Mouse (Mus musculus) thymus, postnatal 4 days (tissue): ENCODE measurements around the gene Slc44a3.
"Not testable (repeated sequence)": the region's sequence is repeated elsewhere in the genome, so short reads cannot be mapped to it uniquely, and the experiment has no call there.

Experiments
- DNase-seq: peaks from one replicate; pipeline ENCODE4 v3.0.0; 2021

Slc44a3 gene

DNA sequence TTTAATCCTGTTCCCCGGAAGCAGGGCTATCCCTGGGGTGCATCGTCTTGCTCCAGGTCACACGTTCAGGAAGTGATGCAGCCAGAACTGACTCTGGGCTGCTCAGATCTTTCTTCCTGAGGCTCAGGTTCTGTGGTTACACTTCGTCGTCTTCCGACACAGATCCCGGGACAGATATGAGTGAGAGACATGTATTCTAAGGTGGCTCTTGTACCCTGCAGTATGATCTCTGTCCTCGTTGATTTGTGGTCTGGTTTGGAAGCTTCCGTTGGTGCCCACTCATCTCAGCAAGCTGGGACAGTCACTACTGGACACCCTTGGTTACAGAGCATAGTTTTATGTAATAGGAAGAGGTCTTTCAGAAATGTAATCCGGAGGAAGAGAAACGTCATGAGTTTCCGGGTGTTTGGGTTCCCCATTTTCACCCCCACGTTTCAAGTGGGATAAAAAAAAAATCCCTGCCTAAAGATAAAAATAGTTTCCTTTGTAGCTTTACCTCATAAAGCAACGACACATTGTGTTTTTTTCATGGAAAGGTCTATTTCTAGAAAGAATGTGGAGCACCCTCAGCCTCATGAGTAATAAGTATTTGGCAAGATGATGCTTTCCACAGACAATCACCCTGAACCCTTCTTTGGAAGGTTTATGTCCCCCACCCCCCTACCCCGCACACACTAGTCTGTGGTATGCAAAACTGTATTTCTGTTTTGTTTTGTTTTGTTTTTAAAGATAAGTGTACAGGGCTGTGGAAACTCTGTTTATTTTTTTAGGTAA is 15.8 kb upstream of the Slc44a3 start:
- DNase-seq, result peak; percentile 10

- no peak for DNase-seq
These were observed 8.4 kb upstream of the Slc44a3 start for GRCm38 (mm10) chr3:121540621-121541020.

DNA sequence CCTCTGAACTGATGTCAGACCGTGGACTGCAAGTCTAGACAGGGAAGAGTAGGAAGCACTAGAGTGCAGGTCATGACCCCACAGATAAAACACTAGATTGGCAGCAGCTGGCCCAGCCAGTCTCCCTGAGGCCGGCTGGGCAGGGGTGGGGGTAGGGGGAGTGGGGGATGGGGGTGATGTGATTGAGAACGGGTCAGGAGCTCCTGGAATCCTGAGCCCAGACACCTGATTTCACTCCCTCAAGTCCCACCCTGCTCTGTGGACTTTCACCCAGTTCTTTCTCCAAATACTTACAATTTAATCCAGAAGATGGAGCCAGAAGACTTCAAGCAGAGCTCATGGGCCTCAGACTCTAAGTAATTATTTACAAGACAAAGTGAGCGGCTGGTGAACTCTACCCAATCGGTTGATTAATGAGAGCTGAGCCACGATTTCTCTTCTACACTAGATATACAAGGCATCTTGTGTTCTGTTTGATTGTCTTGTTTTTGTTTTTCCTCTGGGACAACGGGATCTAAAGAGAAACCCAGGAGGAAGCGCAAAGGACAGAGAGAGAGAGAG is 7.7 kb upstream of the Slc44a3 start:
- DNase-seq, result no peak

DNA sequence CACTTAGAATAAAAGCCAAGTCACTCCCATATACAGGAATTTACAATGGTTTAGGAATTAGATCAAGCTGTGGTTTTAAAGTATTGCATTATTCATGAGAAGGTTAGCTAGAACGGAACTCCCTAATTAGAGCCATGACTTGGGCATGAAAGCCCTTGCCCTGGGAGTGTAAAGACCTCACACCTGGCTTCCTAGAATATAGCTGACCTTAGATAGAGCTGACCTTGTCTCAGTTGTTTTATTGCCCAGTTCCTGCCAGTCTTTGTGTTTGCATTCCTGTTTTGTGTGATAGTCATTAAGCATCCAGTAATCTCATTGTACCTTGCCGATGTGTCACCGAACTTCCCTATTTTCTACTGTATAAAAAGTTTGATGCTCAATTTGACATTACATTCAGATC is 6.6 kb upstream of the Slc44a3 start:
- DNase-seq, result not testable (repeated sequence)

- DNase-seq, result no peak
These were observed 5.8 kb upstream of the Slc44a3 start for GRCm38 (mm10) chr3:121537996-121538395.

GRCm38 (mm10) chr3:121536803-121537202 is 4.6 kb upstream of the Slc44a3 start:
- no peak for DNase-seq

- DNase-seq, result peak; percentile 61
These were observed 3.8 kb upstream of the Slc44a3 start for GRCm38 (mm10) chr3:121535813-121536504.

DNA sequence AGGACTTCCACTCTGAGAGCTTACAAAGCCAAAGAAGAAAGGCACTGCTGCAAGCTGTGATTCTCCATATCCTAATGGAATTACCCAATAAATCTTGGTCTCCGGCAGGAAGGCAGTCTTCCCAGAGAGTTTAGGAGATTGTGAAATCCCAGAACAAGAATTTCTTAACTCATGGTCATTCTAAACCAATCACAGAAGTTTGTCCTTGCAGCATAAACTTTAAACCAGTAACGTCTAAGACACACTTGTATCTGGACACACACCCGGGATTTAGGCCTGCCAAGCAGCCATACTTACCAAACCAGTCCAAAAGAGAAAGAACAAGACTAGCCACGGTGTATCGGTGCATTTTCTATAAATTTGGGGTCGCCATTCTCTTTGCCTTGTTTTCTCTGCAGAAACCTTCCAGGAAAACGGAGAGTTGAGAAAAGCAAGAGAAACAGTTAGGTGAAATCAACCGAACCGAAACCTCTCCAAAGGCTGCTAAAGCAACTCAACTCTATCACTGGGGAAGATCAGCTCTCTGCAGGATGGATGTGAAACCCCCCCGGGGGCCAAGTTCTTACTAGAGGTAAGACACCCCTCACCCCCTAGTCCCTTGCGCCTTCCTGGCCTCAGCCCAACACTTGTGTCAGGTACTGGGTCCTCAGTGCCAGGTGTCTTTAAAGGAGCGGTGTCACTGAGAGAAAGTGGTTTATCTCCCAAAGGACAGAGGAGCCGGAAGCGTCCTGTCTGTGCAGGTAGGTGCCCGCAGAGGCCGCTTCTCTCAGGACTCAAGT is 645 bp downstream of the Slc44a3 start:
- no peak for DNase-seq

DNA sequence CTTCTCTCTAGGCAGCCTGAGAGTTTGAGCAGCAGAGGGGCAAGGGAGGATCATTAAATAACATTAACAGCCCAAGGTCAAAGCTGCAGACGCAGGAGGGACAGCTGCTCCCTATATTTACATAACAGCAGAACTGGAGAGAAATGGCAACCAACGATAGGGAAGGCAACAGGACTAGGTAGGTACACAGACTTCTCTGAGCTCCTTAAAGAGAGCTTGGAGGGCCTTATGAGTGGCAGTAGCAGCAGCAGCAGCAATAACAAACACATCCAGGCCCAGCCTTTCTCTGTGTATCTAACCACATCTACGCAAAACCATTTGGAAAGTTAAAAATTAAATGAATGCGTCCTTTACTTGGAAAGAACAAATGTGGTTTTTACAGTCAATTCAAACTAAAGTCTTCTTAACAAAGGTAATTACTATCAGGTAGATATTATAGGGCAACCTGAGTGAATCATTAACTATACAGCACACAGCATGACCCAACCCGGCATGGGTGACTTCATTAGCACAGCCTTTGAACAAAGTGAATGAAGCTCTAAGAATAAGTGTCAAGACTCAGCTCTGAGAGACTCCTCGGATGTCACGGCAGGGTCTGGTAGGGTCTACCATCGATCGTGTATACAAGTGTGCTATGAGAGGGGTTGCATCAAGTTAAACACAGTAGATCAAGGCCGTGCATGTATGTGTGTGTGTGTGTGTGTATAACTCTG is 1.5 kb downstream of the Slc44a3 start:
- no peak for DNase-seq

- no peak for DNase-seq
These were observed 5.8 kb downstream of the Slc44a3 start for GRCm38 (mm10) chr3:121526096-121527093.

GRCm38 (mm10) chr3:121521633-121522125 is 10.5 kb downstream of the Slc44a3 start:
- no peak for DNase-seq

- no peak for DNase-seq
These were observed 11.1 kb downstream of the Slc44a3 start for GRCm38 (mm10) chr3:121521123-121521522.

GRCm38 (mm10) chr3:121517030-121517429 is 15.2 kb downstream of the Slc44a3 start:
- DNase-seq, result no peak

- no peak for DNase-seq
These were observed 23.1 kb downstream of the Slc44a3 start for GRCm38 (mm10) chr3:121509141-121509540.

GRCm38 (mm10) chr3:121507678-121508077 is 24.5 kb downstream of the Slc44a3 start:
- no peak for DNase-seq

GRCm38 (mm10) chr3:121506756-121507155 is 25.4 kb downstream of the Slc44a3 start:
- DNase-seq, result no peak

GRCm38 (mm10) chr3:121506175-121506574 is 26.0 kb downstream of the Slc44a3 start:
- DNase-seq, result no peak

- no peak for DNase-seq
These were observed 27.2 kb downstream of the Slc44a3 start for GRCm38 (mm10) chr3:121504927-121505487.

GRCm38 (mm10) chr3:121500734-121501133 is 31.5 kb downstream of the Slc44a3 start:
- DNase-seq, result no peak

DNA sequence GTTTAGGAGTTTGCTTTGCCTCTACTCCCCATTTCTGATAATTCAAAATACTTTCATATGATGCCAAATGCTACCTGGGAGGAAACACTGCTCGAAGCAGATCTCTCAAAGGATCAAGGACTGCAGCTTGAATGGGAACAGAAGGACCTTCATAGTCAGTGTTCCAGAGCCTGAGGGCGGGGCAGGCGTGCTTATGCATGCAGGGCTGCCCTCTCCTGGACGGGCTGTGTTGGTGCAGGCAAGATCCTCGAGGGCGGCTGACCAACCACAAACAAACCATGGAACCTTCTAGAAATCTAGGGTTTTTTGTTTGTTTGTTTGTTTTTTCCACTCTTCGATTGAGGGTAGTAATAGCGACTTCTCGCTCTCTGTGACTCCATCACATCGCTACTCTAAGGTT is 32.0 kb downstream of the Slc44a3 start:
- peak; percentile 87 for DNase-seq

- no peak for DNase-seq
These were observed 38.2 kb downstream of the Slc44a3 start for GRCm38 (mm10) chr3:121493997-121494421.
